Mouse (Mus musculus): ENCODE results near the gene Hoxa4.

Hoxa4 gene

GRCm38 (mm10) chr6:52190906-52191810 lies at the start of gene Hoxa4:
Gene Hoxa4, minus strand, starts transcription at chr6:52191753.
- no peak for DNase-seq (ENCODE audit: low spot score in 2 of 2)

- DNase-seq (ENCODE audit: low spot score in 2 of 2): no peak
These were observed 49.6 kb upstream of the Hoxa4 start for GRCm38 (mm10) chr6:52241001-52241621.

GRCm38 (mm10) chr6:52240389-52241000 lies 48.9 kb upstream of the Hoxa4 start, which contains the start of gene Hoxa10:
Gene Hoxa10, minus strand, starts transcription at chr6:52240854.
- no peak for DNase-seq (ENCODE audit: low spot score in 2 of 2)

GRCm38 (mm10) chr6:52239625-52240388 lies 48.3 kb upstream of the Hoxa4 start:
- no peak for DNase-seq (ENCODE audit: low spot score in 2 of 2)

- DNase-seq (ENCODE audit: low spot score in 2 of 2): no peak
These were observed 47.4 kb upstream of the Hoxa4 start for GRCm38 (mm10) chr6:52238976-52239375.

GRCm38 (mm10) chr6:52238155-52238545 lies 46.6 kb upstream of the Hoxa4 start:
- DNase-seq (ENCODE audit: low spot score in 2 of 2): no peak

- DNase-seq (ENCODE audit: low spot score in 2 of 2): no peak
These were observed 46.0 kb upstream of the Hoxa4 start for GRCm38 (mm10) chr6:52237346-52238154.

- DNase-seq (ENCODE audit: low spot score in 2 of 2): no peak
These were observed 45.3 kb upstream of the Hoxa4 start for GRCm38 (mm10) chr6:52236806-52237205.

GRCm38 (mm10) chr6:52235866-52236265 lies 44.3 kb upstream of the Hoxa4 start:
- no peak for DNase-seq (ENCODE audit: low spot score in 2 of 2)

GRCm38 (mm10) chr6:52235267-52235666 lies 43.7 kb upstream of the Hoxa4 start:
- DNase-seq (ENCODE audit: low spot score in 2 of 2): no peak

- no peak for DNase-seq (ENCODE audit: low spot score in 2 of 2)
These were observed 43.0 kb upstream of the Hoxa4 start for GRCm38 (mm10) chr6:52234428-52235140.

GRCm38 (mm10) chr6:52233546-52234427 lies 42.2 kb upstream of the Hoxa4 start:
- DNase-seq (ENCODE audit: low spot score in 2 of 2): no peak

GRCm38 (mm10) chr6:52232984-52233545 lies 41.5 kb upstream of the Hoxa4 start:
- no peak for DNase-seq (ENCODE audit: low spot score in 2 of 2)

- DNase-seq (ENCODE audit: low spot score in 2 of 2): no peak
These were observed 41.0 kb upstream of the Hoxa4 start for GRCm38 (mm10) chr6:52232568-52232965.

GRCm38 (mm10) chr6:52231885-52232567 lies 40.5 kb upstream of the Hoxa4 start:
- no peak for DNase-seq (ENCODE audit: low spot score in 2 of 2)

- DNase-seq (ENCODE audit: low spot score in 2 of 2): no peak
These were observed 39.1 kb upstream of the Hoxa4 start, which contains the start of gene Hoxa9 for GRCm38 (mm10) chr6:52230516-52231165. Gene Hoxa9, minus strand, starts transcription at chr6:52231089.

GRCm38 (mm10) chr6:52229558-52230416 lies 38.2 kb upstream of the Hoxa4 start:
- no peak for DNase-seq (ENCODE audit: low spot score in 2 of 2)

Measured in frontal cortex, postnatal 36 days (tissue).